Mouse (Mus musculus): Measurements from ENCODE around the gene Htra1. TPM values are rescaled to one million over a fixed set of nuclear protein-coding genes. Genes with fewer than 3 reads are reported as not detected.
A peak's percentile ranks its signal among the peaks of the same experiment; 100 is the strongest.

Htra1 gene
- total and polyA plus RNA-seq, 2 experiments from 2014 or later: 79.7 to 95.2 TPM

DNA sequence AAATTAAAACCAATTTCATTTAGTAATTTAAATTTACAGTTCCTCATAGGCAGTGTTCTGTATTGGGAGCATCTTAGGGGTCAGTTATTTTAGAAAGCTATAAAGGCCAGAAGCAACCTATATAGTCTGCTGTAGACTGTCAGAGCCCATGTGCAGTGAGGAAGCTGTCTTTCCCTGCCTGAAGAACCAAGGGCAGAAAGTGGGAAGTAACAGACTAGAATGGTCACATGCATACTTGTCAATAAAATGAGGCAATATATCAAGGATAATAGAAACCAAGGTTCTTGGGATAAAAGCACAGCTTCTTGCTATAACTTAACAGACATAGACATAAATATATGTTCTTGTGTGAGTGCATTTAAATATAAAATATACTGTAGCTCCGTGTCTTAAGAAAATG, 33.0 kb upstream of the Htra1 start:
- 92% methylated on average over 1 of the region's 1 CpGs for WGBS
- Histone ChIP-seq H3K4me3 (ENCODE audit: low read depth, low read length) (no peak overlapping the region), H3K36me3 (replicated peaks; ENCODE audit: control insufficient read depth, insufficient read depth, low read length) (peaks cover 64% of the 10 kb centered on the region), H3K9ac (replicated peaks; ENCODE audit: low read depth, low read length) (no peak overlapping the region), H3K4me1 (ENCODE audit: control insufficient read depth, insufficient read depth) (no peaks in the 10 kb centered on the region), H3K27ac (ENCODE audit: low read depth) (no peak overlapping the region), H3K4me2 (ENCODE audit: low read depth, low read length) (no peak overlapping the region), H3K27me3 (ENCODE audit: control insufficient read depth, insufficient read depth, low read length) (no peaks in the 10 kb centered on the region), H3K9me3 (replicated peaks; ENCODE audit: control insufficient read depth, low read length) (no peaks in the 10 kb centered on the region)
- TF ChIP-seq EP300 (IDR thresholded peaks at IDR 0.05; ENCODE audit: low read depth) (no peak), CTCF (IDR thresholded peaks at IDR 0.05; ENCODE audit: low read depth) (no peak)
- ATAC-seq (ENCODE audit: insufficient read depth, low read depth): no peak
- no peak for DNase-seq (ENCODE audit: low spot score)

DNA sequence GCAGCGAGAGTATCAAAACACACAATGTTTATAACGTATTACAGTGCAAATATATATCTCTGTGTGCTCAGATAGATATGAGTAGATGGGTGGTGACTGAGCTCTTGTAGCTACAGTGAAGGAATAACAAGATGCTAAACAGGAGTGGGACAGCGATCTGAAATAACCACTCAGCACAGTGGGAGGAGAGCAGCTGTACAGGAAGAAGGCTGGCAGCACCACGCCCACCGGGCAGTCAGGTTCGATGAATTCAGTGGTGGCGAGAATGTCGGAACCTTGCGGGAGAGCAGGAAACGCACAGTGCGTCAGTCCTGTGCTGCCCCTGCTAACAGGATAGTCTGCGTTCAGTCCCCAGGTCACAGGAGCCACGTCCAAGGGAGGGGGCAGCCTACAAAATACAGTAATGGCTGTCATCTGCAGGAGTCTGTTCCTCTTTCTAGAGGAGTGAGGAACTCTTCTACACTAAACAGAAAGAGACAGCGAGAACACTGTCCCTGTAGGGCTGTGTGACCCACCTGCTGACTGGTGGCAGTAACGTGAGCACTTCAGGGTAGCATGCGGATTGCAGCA, 32.3 kb upstream of the Htra1 start:
- H3K27me3 ChIP-seq (ENCODE audit: control insufficient read depth, insufficient read depth, low read length): no peaks in the 10 kb centered on the region
- H3K9ac ChIP-seq (replicated peaks; ENCODE audit: low read depth, low read length): no peak overlapping the region
- no peak for TF ChIP-seq EP300 (IDR thresholded peaks at IDR 0.05; ENCODE audit: low read depth)
- DNase-seq (ENCODE audit: low spot score) (no peak), ATAC-seq (ENCODE audit: insufficient read depth, low read depth) (no peak)
- H3K9me3 ChIP-seq (replicated peaks; ENCODE audit: control insufficient read depth, low read length): no peaks in the 10 kb centered on the region
- H3K36me3 ChIP-seq (replicated peaks; ENCODE audit: control insufficient read depth, insufficient read depth, low read length): peaks cover 67% of the 10 kb centered on the region
- no peak overlapping the region for H3K4me2 ChIP-seq (ENCODE audit: low read depth, low read length)
- H3K4me1 ChIP-seq (ENCODE audit: control insufficient read depth, insufficient read depth): no peaks in the 10 kb centered on the region
- no peak overlapping the region for H3K4me3 ChIP-seq (ENCODE audit: low read depth, low read length)
- no peak overlapping the region for H3K27ac ChIP-seq (ENCODE audit: low read depth)
- WGBS: 78% methylated on average over 16 of the region's 16 CpGs

DNA sequence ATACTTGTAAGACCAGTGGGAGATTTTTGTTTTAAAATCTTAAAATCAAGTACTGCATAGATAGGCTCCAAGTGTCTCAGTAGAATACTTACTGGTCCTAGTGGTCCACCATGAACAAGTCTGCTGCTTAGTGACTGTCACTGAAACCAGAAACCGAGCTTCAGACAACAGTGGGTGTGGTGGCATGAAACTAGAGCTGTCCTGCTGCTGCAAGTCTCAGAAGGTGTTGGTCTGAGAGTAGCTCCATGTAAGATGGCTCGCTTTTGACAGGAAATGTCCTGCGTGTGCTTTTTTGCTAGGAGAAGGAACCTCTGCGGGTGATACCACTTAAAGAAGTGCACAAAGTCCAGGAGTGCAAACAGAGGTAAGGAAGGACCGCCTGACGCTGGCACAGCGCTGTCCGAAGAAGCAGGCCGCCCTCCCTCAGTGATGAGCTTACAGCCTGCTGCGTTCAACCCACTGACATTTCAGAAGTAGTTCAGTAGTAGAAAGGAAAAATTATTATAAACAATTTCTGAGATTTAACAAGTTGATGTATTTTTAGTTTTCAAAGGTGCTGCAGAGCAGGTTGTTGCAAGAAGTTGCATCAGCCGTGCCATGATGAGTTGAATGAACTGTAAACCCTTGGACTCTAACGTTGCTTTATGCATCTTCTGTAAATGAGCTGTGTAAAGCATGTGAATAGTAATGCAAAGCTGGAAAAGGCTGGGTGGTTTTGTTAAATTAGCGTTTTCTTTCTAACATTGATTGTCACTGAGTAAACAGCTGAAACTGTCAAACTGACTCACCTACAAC, 31.1 kb upstream of the Htra1 start:
- no peak for DNase-seq (ENCODE audit: low spot score)
- no peak for TF ChIP-seq CTCF (IDR thresholded peaks at IDR 0.05; ENCODE audit: low read depth)
- TF ChIP-seq EP300 (IDR thresholded peaks at IDR 0.05; ENCODE audit: low read depth): no peak
- WGBS: 91% methylated on average over 13 of the region's 13 CpGs

DNA sequence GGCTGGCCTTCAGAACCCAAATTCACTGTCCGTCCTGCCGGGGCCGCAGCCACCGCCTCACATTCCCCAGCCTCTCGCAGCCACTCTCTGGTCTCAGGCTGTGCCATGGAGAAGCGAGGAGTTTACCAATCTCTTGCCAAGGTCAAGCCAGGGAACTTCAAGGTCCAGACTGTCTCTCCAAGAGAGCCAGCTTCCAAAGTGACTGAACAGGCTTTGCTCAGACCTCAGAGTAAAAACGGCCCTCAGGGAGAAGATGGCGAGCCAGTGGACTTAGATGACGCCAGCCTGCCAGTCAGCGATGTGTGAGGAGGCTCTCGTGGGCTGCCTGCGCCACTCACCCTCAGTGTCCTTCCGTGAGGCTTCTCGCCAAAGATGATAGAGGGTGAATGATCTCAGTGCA, 25.1 kb upstream of the Htra1 start:
- Histone ChIP-seq H3K27me3 (ENCODE audit: control insufficient read depth, insufficient read depth, low read length) (no peaks in the 10 kb centered on the region), H3K4me2 (ENCODE audit: low read depth, low read length) (no peak overlapping the region), H3K4me1 (ENCODE audit: control insufficient read depth, insufficient read depth) (no peaks in the 10 kb centered on the region), H3K4me3 (ENCODE audit: low read depth, low read length) (no peak overlapping the region), H3K27ac (ENCODE audit: low read depth) (no peak overlapping the region), H3K9ac (replicated peaks; ENCODE audit: low read depth, low read length) (no peak overlapping the region), H3K36me3 (replicated peaks; ENCODE audit: control insufficient read depth, insufficient read depth, low read length) (peaks cover 59% of the 10 kb centered on the region), H3K9me3 (replicated peaks; ENCODE audit: control insufficient read depth, low read length) (no peaks in the 10 kb centered on the region)
- 85% methylated on average over 14 of the region's 14 CpGs for WGBS
- DNase-seq (ENCODE audit: low spot score) (no peak), ATAC-seq (ENCODE audit: insufficient read depth, low read depth) (no peak)
- no peak for TF ChIP-seq CTCF (IDR thresholded peaks at IDR 0.05; ENCODE audit: low read depth)
- no peak for TF ChIP-seq EP300 (IDR thresholded peaks at IDR 0.05; ENCODE audit: low read depth)

More for the DNA sequence above, 31.1 kb upstream of the Htra1 start:
- Histone ChIP-seq H3K36me3 (replicated peaks; ENCODE audit: control insufficient read depth, insufficient read depth, low read length) (peaks cover 73% of the 10 kb centered on the region), H3K4me1 (ENCODE audit: control insufficient read depth, insufficient read depth) (no peaks in the 10 kb centered on the region), H3K27ac (ENCODE audit: low read depth) (no peak overlapping the region), H3K9ac (replicated peaks; ENCODE audit: low read depth, low read length) (no peak overlapping the region), H3K4me3 (ENCODE audit: low read depth, low read length) (no peak overlapping the region), H3K9me3 (replicated peaks; ENCODE audit: control insufficient read depth, low read length) (no peaks in the 10 kb centered on the region), H3K27me3 (ENCODE audit: control insufficient read depth, insufficient read depth, low read length) (no peaks in the 10 kb centered on the region), H3K4me2 (ENCODE audit: low read depth, low read length) (no peak overlapping the region)
- no peak for ATAC-seq (ENCODE audit: insufficient read depth, low read depth)

DNA sequence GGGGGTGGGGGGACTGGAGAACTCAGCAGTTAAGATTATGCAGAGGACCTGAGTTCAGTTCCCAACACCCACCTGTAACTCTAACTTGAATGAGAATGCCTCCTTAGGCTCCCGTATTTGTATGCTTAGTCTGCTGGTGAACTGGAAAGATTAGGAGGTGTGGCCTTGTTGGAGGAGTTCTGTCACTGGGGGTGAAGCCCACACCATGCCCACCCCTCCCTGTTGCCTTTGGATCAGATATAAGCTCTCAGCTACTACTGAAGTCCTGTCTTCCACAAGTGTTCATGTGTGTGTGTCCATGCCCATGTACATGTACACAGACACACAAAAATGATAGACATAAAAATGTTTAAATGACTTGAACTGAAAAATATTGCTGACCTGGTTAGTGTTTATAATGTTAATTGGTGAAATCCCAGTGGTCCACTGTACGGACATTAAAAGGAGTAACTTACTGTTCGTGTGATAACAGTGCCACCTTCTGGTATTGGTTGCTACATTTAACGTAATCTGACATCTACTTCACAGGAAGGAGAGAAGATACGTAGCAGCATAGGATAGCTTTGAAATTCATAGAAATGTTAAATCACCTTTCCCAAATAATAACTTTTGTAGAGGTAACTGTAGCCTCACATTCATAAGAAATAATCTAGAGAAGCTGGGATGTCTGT, 21.1 kb upstream of the Htra1 start:
- WGBS: 37% methylated on average over 5 of the region's 5 CpGs
- no peak overlapping the region for H3K4me2 ChIP-seq (ENCODE audit: low read depth, low read length)
- no peak for ATAC-seq (ENCODE audit: insufficient read depth, low read depth)
- H3K36me3 ChIP-seq (replicated peaks; ENCODE audit: control insufficient read depth, insufficient read depth, low read length): peaks cover 36% of the 10 kb centered on the region
- no peak overlapping the region for H3K9ac ChIP-seq (replicated peaks; ENCODE audit: low read depth, low read length)
- H3K4me1 ChIP-seq (ENCODE audit: control insufficient read depth, insufficient read depth): no peaks in the 10 kb centered on the region
- no peaks in the 10 kb centered on the region for H3K27me3 ChIP-seq (ENCODE audit: control insufficient read depth, insufficient read depth, low read length)
- H3K4me3 ChIP-seq (ENCODE audit: low read depth, low read length): no peak overlapping the region
- no peak overlapping the region for H3K27ac ChIP-seq (ENCODE audit: low read depth)
- DNase-seq (ENCODE audit: low spot score): peak; percentile 56
- no peaks in the 10 kb centered on the region for H3K9me3 ChIP-seq (replicated peaks; ENCODE audit: control insufficient read depth, low read length)
- peak; percentile 77 for TF ChIP-seq CTCF (IDR thresholded peaks at IDR 0.05; ENCODE audit: low read depth)
- TF ChIP-seq EP300 (IDR thresholded peaks at IDR 0.05; ENCODE audit: low read depth): no peak
